Mouse (Mus musculus): ENCODE data around the gene Creb5. TPM values are rescaled to one million over a fixed set of nuclear protein-coding genes. Genes with fewer than 3 reads are reported as not detected.

The Creb5 gene
- polyA plus RNA-seq, 1 experiment from 2014 or later = 39.0 TPM

GRCm38 (mm10) chr6:53455442-53455841, 168.4 kb downstream of the Creb5 start:
- Histone ChIP-seq H3K27me3 (ENCODE audit: control insufficient read depth, insufficient read depth, low read length) (no peaks in the 10 kb centered on the region), H3K27ac (ENCODE audit: low read depth, low read length) (no peak overlapping the region), H3K36me3 (ENCODE audit: control insufficient read depth, insufficient read depth, low read length) (no peaks in the 10 kb centered on the region), H3K4me1 (replicated peaks; ENCODE audit: control insufficient read depth, insufficient read depth, low read length) (no peaks in the 10 kb centered on the region), H3K9ac (ENCODE audit: low read length) (no peak overlapping the region), H3K9me3 (ENCODE audit: control insufficient read depth, low read length) (no peaks in the 10 kb centered on the region), H3K4me3 (ENCODE audit: low read depth, low read length) (no peak overlapping the region), H3K4me2 (ENCODE audit: low read depth, low read length, severe bottlenecking) (no peak overlapping the region)
- WGBS = 83% methylated on average over 4 of the region's 4 CpGs
- ATAC-seq (replicated peaks; ENCODE audit: low FRiP score) (no peak), DNase-seq (ENCODE audit: low spot score) (no peak)

- ATAC-seq (replicated peaks; ENCODE audit: low FRiP score) = no peak
- H3K4me1 ChIP-seq (replicated peaks; ENCODE audit: control insufficient read depth, insufficient read depth, low read length) = no peaks in the 10 kb centered on the region
- H3K4me3 ChIP-seq (ENCODE audit: low read depth, low read length) = no peak overlapping the region
- no peak overlapping the region for H3K4me2 ChIP-seq (ENCODE audit: low read depth, low read length, severe bottlenecking)
- H3K27ac ChIP-seq (ENCODE audit: low read depth, low read length) = no peak overlapping the region
- 94% methylated on average over 5 of the region's 5 CpGs for WGBS
- H3K9ac ChIP-seq (ENCODE audit: low read length) = no peak overlapping the region
- H3K27me3 ChIP-seq (ENCODE audit: control insufficient read depth, insufficient read depth, low read length) = no peaks in the 10 kb centered on the region
- no peak for DNase-seq (ENCODE audit: low spot score)
- no peaks in the 10 kb centered on the region for H3K9me3 ChIP-seq (ENCODE audit: control insufficient read depth, low read length)
- no peaks in the 10 kb centered on the region for H3K36me3 ChIP-seq (ENCODE audit: control insufficient read depth, insufficient read depth, low read length)
These were observed 169.0 kb downstream of the Creb5 start for GRCm38 (mm10) chr6:53456111-53456510.

GRCm38 (mm10) chr6:53459995-53460747, 173.1 kb downstream of the Creb5 start:
- Histone ChIP-seq H3K36me3 (ENCODE audit: control insufficient read depth, insufficient read depth, low read length) (no peaks in the 10 kb centered on the region), H3K4me3 (ENCODE audit: low read depth, low read length) (no peak overlapping the region), H3K4me2 (ENCODE audit: low read depth, low read length, severe bottlenecking) (no peak overlapping the region), H3K27me3 (ENCODE audit: control insufficient read depth, insufficient read depth, low read length) (no peaks in the 10 kb centered on the region), H3K4me1 (replicated peaks; ENCODE audit: control insufficient read depth, insufficient read depth, low read length) (no peaks in the 10 kb centered on the region), H3K9ac (ENCODE audit: low read length) (no peak overlapping the region), H3K27ac (ENCODE audit: low read depth, low read length) (no peak overlapping the region), H3K9me3 (ENCODE audit: control insufficient read depth, low read length) (no peaks in the 10 kb centered on the region)
- DNase-seq (ENCODE audit: low spot score) (no peak), ATAC-seq (replicated peaks; ENCODE audit: low FRiP score) (no peak)
- WGBS = 91% methylated on average over 6 of the region's 6 CpGs

GRCm38 (mm10) chr6:53461056-53461455, 174.0 kb downstream of the Creb5 start:
- Histone ChIP-seq H3K4me2 (ENCODE audit: low read depth, low read length, severe bottlenecking) (no peak overlapping the region), H3K27me3 (ENCODE audit: control insufficient read depth, insufficient read depth, low read length) (no peaks in the 10 kb centered on the region), H3K27ac (ENCODE audit: low read depth, low read length) (no peak overlapping the region), H3K36me3 (ENCODE audit: control insufficient read depth, insufficient read depth, low read length) (no peaks in the 10 kb centered on the region), H3K9me3 (ENCODE audit: control insufficient read depth, low read length) (no peaks in the 10 kb centered on the region), H3K4me3 (ENCODE audit: low read depth, low read length) (no peak overlapping the region), H3K9ac (ENCODE audit: low read length) (no peak overlapping the region), H3K4me1 (replicated peaks; ENCODE audit: control insufficient read depth, insufficient read depth, low read length) (no peaks in the 10 kb centered on the region)
- 93% methylated on average over 6 of the region's 6 CpGs for WGBS
- DNase-seq (ENCODE audit: low spot score) (no peak), ATAC-seq (replicated peaks; ENCODE audit: low FRiP score) (no peak)

GRCm38 (mm10) chr6:53461775-53462770, 175.0 kb downstream of the Creb5 start:
- H3K9ac ChIP-seq (ENCODE audit: low read length) = no peak overlapping the region
- no peaks in the 10 kb centered on the region for H3K27me3 ChIP-seq (ENCODE audit: control insufficient read depth, insufficient read depth, low read length)
- H3K27ac ChIP-seq (ENCODE audit: low read depth, low read length) = no peak overlapping the region
- no peak overlapping the region for H3K4me2 ChIP-seq (ENCODE audit: low read depth, low read length, severe bottlenecking)
- DNase-seq (ENCODE audit: low spot score) = no peak
- H3K4me3 ChIP-seq (ENCODE audit: low read depth, low read length) = no peak overlapping the region
- WGBS = 67% methylated on average over 12 of the region's 12 CpGs
- no peaks in the 10 kb centered on the region for H3K4me1 ChIP-seq (replicated peaks; ENCODE audit: control insufficient read depth, insufficient read depth, low read length)
- H3K9me3 ChIP-seq (ENCODE audit: control insufficient read depth, low read length) = no peaks in the 10 kb centered on the region
- no peaks in the 10 kb centered on the region for H3K36me3 ChIP-seq (ENCODE audit: control insufficient read depth, insufficient read depth, low read length)
- ATAC-seq (replicated peaks; ENCODE audit: low FRiP score) = no peak

- no peak for ATAC-seq (replicated peaks; ENCODE audit: low FRiP score)
These were observed 175.7 kb downstream of the Creb5 start for GRCm38 (mm10) chr6:53462802-53463201.

GRCm38 (mm10) chr6:53463261-53463813, 176.3 kb downstream of the Creb5 start:
- H3K9ac ChIP-seq (ENCODE audit: low read length) = no peak overlapping the region
- no peaks in the 10 kb centered on the region for H3K9me3 ChIP-seq (ENCODE audit: control insufficient read depth, low read length)
- 74% methylated on average over 6 of the region's 6 CpGs for WGBS
- H3K4me2 ChIP-seq (ENCODE audit: low read depth, low read length, severe bottlenecking) = no peak overlapping the region
- no peaks in the 10 kb centered on the region for H3K27me3 ChIP-seq (ENCODE audit: control insufficient read depth, insufficient read depth, low read length)
- no peak overlapping the region for H3K27ac ChIP-seq (ENCODE audit: low read depth, low read length)
- no peaks in the 10 kb centered on the region for H3K4me1 ChIP-seq (replicated peaks; ENCODE audit: control insufficient read depth, insufficient read depth, low read length)
- H3K36me3 ChIP-seq (ENCODE audit: control insufficient read depth, insufficient read depth, low read length) = no peaks in the 10 kb centered on the region
- ATAC-seq (replicated peaks; ENCODE audit: low FRiP score) (no peak), DNase-seq (ENCODE audit: low spot score) (no peak)
- no peak overlapping the region for H3K4me3 ChIP-seq (ENCODE audit: low read depth, low read length)

More at GRCm38 (mm10) chr6:53462802-53463201, 175.7 kb downstream of the Creb5 start:
- H3K27me3 ChIP-seq (ENCODE audit: control insufficient read depth, insufficient read depth, low read length) = no peaks in the 10 kb centered on the region
- H3K9me3 ChIP-seq (ENCODE audit: control insufficient read depth, low read length) = no peaks in the 10 kb centered on the region
- H3K4me1 ChIP-seq (replicated peaks; ENCODE audit: control insufficient read depth, insufficient read depth, low read length) = no peaks in the 10 kb centered on the region
- H3K27ac ChIP-seq (ENCODE audit: low read depth, low read length) = no peak overlapping the region
- no peak overlapping the region for H3K9ac ChIP-seq (ENCODE audit: low read length)
- no peak for DNase-seq (ENCODE audit: low spot score)
- H3K4me2 ChIP-seq (ENCODE audit: low read depth, low read length, severe bottlenecking) = no peak overlapping the region
- no peak overlapping the region for H3K4me3 ChIP-seq (ENCODE audit: low read depth, low read length)
- H3K36me3 ChIP-seq (ENCODE audit: control insufficient read depth, insufficient read depth, low read length) = no peaks in the 10 kb centered on the region
- WGBS = 70% methylated on average over 7 of the region's 7 CpGs

GRCm38 (mm10) chr6:53469204-53469603, 182.1 kb downstream of the Creb5 start:
- Histone ChIP-seq H3K4me3 (ENCODE audit: low read depth, low read length) (no peak overlapping the region), H3K27ac (ENCODE audit: low read depth, low read length) (no peak overlapping the region), H3K4me2 (ENCODE audit: low read depth, low read length, severe bottlenecking) (no peak overlapping the region), H3K9ac (ENCODE audit: low read length) (no peak overlapping the region), H3K27me3 (ENCODE audit: control insufficient read depth, insufficient read depth, low read length) (no peaks in the 10 kb centered on the region), H3K4me1 (replicated peaks; ENCODE audit: control insufficient read depth, insufficient read depth, low read length) (no peaks in the 10 kb centered on the region), H3K36me3 (ENCODE audit: control insufficient read depth, insufficient read depth, low read length) (no peaks in the 10 kb centered on the region), H3K9me3 (ENCODE audit: control insufficient read depth, low read length) (no peaks in the 10 kb centered on the region)
- no peak for ATAC-seq (replicated peaks; ENCODE audit: low FRiP score)
- no peak for DNase-seq (ENCODE audit: low spot score)
- 80% methylated on average over 4 of the region's 4 CpGs for WGBS

All from forebrain, embryonic 11.5 days (tissue).